Mouse (Mus musculus): Measurements from ENCODE around the gene Foxo3. TPM values are rescaled to one million over a fixed set of nuclear protein-coding genes. Genes with fewer than 3 reads are reported as not detected.

Gene Foxo3
- polyA plus RNA-seq, 1 experiment from 2014 or later, result 8.0 TPM

- H3K9me3 ChIP-seq (ENCODE audit: control insufficient read depth, low read length), result no peaks in the 10 kb centered on the region
- H3K27ac ChIP-seq (replicated peaks), result peak overlapping the region; percentile 56; the same call in 1 of the 2 replicates
- H3K4me3 ChIP-seq (ENCODE audit: low read depth, low read length), result no peak overlapping the region
- no peak overlapping the region for H3K4me2 ChIP-seq (replicated peaks; ENCODE audit: low read depth)
- H3K9ac ChIP-seq (ENCODE audit: low read length), result no peak overlapping the region
- DNase-seq (ENCODE audit: low spot score) (no peak), ATAC-seq (ENCODE audit: low FRiP score, low TSS enrichment) (no peak)
- H3K36me3 ChIP-seq (ENCODE audit: control insufficient read depth, insufficient read depth, low read length), result no peaks in the 10 kb centered on the region
- WGBS, result 44% methylated on average over 7 of the region's 7 CpGs
- no peaks in the 10 kb centered on the region for H3K27me3 ChIP-seq (ENCODE audit: control insufficient read depth, insufficient read depth, low read length)
- no peak for TF ChIP-seq CTCF (IDR thresholded peaks at IDR 0.05; ENCODE audit: low read depth)
- TF ChIP-seq EP300 (optimal IDR thresholded peaks at IDR 0.05), result no peak
- no peaks in the 10 kb centered on the region for H3K4me1 ChIP-seq (replicated peaks; ENCODE audit: control insufficient read depth, insufficient read depth)
Measured at GRCm38 (mm10) chr10:42211407-42211806, 65.1 kb downstream of the Foxo3 start.

- TF ChIP-seq EP300 (optimal IDR thresholded peaks at IDR 0.05) (no peak), CTCF (IDR thresholded peaks at IDR 0.05; ENCODE audit: low read depth) (no peak)
- Histone ChIP-seq H3K9ac (ENCODE audit: low read length) (no peak overlapping the region), H3K4me1 (replicated peaks; ENCODE audit: control insufficient read depth, insufficient read depth) (no peaks in the 10 kb centered on the region), H3K4me2 (replicated peaks; ENCODE audit: low read depth) (no peak overlapping the region), H3K9me3 (ENCODE audit: control insufficient read depth, low read length) (no peaks in the 10 kb centered on the region), H3K36me3 (ENCODE audit: control insufficient read depth, insufficient read depth, low read length) (no peaks in the 10 kb centered on the region), H3K4me3 (ENCODE audit: low read depth, low read length) (no peak overlapping the region), H3K27ac (replicated peaks) (peak overlapping the region; percentile 45; the same call in 1 of the 2 replicates), H3K27me3 (ENCODE audit: control insufficient read depth, insufficient read depth, low read length) (no peaks in the 10 kb centered on the region)
- 62% methylated on average over 2 of the region's 2 CpGs for WGBS
- DNase-seq (ENCODE audit: low spot score) (no peak), ATAC-seq (ENCODE audit: low FRiP score, low TSS enrichment) (no peak)
Measured at GRCm38 (mm10) chr10:42210641-42211040, 65.9 kb downstream of the Foxo3 start.

GRCm38 (mm10) chr10:42209809-42210208, 66.7 kb downstream of the Foxo3 start:
- TF ChIP-seq CTCF (IDR thresholded peaks at IDR 0.05; ENCODE audit: low read depth) (no peak), EP300 (optimal IDR thresholded peaks at IDR 0.05) (no peak)
- 0 out of 2 replicates have a peak overlapping the region, but pooled peaks have one; percentile 18 for H3K27ac ChIP-seq (replicated peaks)
- no peaks in the 10 kb centered on the region for H3K36me3 ChIP-seq (ENCODE audit: control insufficient read depth, insufficient read depth, low read length)
- no peak for DNase-seq (ENCODE audit: low spot score)
- H3K4me3 ChIP-seq (ENCODE audit: low read depth, low read length), result no peak overlapping the region
- H3K4me2 ChIP-seq (replicated peaks; ENCODE audit: low read depth), result no peak overlapping the region
- H3K4me1 ChIP-seq (replicated peaks; ENCODE audit: control insufficient read depth, insufficient read depth), result 0 out of 2 replicates have a peak, but pooled peaks cover 2% of the 10 kb centered on the region
- no peak for ATAC-seq (ENCODE audit: low FRiP score, low TSS enrichment)
- H3K9me3 ChIP-seq (ENCODE audit: control insufficient read depth, low read length), result no peaks in the 10 kb centered on the region
- no peaks in the 10 kb centered on the region for H3K27me3 ChIP-seq (ENCODE audit: control insufficient read depth, insufficient read depth, low read length)
- no peak overlapping the region for H3K9ac ChIP-seq (ENCODE audit: low read length)
- 57% methylated on average over 6 of the region's 6 CpGs for WGBS

GRCm38 (mm10) chr10:42207612-42208011, 68.9 kb downstream of the Foxo3 start:
- Histone ChIP-seq H3K9ac (ENCODE audit: low read length) (no peak overlapping the region), H3K9me3 (ENCODE audit: control insufficient read depth, low read length) (no peaks in the 10 kb centered on the region), H3K27me3 (ENCODE audit: control insufficient read depth, insufficient read depth, low read length) (no peaks in the 10 kb centered on the region), H3K36me3 (ENCODE audit: control insufficient read depth, insufficient read depth, low read length) (no peaks in the 10 kb centered on the region), H3K4me1 (replicated peaks; ENCODE audit: control insufficient read depth, insufficient read depth) (0 out of 2 replicates have a peak, but pooled peaks cover 6% of the 10 kb centered on the region), H3K4me2 (replicated peaks; ENCODE audit: low read depth) (no peak overlapping the region), H3K4me3 (ENCODE audit: low read depth, low read length) (no peak overlapping the region), H3K27ac (replicated peaks) (peak overlapping the region; percentile 45)
- ATAC-seq (ENCODE audit: low FRiP score, low TSS enrichment) (no peak), DNase-seq (ENCODE audit: low spot score) (no peak)
- WGBS, result 80% methylated on average over 12 of the region's 12 CpGs
- TF ChIP-seq EP300 (optimal IDR thresholded peaks at IDR 0.05) (no peak), CTCF (IDR thresholded peaks at IDR 0.05; ENCODE audit: low read depth) (no peak)

GRCm38 (mm10) chr10:42204768-42205412, 71.7 kb downstream of the Foxo3 start:
- DNase-seq (ENCODE audit: low spot score) (peak; percentile 31), ATAC-seq (ENCODE audit: low FRiP score, low TSS enrichment) (peak; percentile 38; the same call in 1 of the 2 replicates)
- WGBS, result 30% methylated on average over 20 of the region's 20 CpGs
- H3K27me3 ChIP-seq (ENCODE audit: control insufficient read depth, insufficient read depth, low read length), result no peaks in the 10 kb centered on the region
- H3K4me1 ChIP-seq (replicated peaks; ENCODE audit: control insufficient read depth, insufficient read depth), result peaks cover 6% of the 10 kb centered on the region; the same call in 1 of the 2 replicates
- no peaks in the 10 kb centered on the region for H3K9me3 ChIP-seq (ENCODE audit: control insufficient read depth, low read length)
- no peak overlapping the region for H3K4me3 ChIP-seq (ENCODE audit: low read depth, low read length)
- peak overlapping the region; percentile 81 for H3K27ac ChIP-seq (replicated peaks)
- H3K36me3 ChIP-seq (ENCODE audit: control insufficient read depth, insufficient read depth, low read length), result no peaks in the 10 kb centered on the region
- TF ChIP-seq EP300 (optimal IDR thresholded peaks at IDR 0.05) (no peak), CTCF (IDR thresholded peaks at IDR 0.05; ENCODE audit: low read depth) (no peak)
- H3K4me2 ChIP-seq (replicated peaks; ENCODE audit: low read depth), result peak overlapping the region; percentile 1; the same call in 1 of the 2 replicates
- H3K9ac ChIP-seq (ENCODE audit: low read length), result 0 out of 2 replicates have a peak overlapping the region, but pooled peaks have one; percentile 19

Data from stomach, postnatal 0 days (tissue).